Mouse (Mus musculus): ENCODE data around the gene Thap7. TPM values are rescaled to one million over a fixed set of nuclear protein-coding genes. Genes with fewer than 3 reads are reported as not detected.
A peak's percentile ranks its signal among the peaks of the same experiment; 100 is the strongest.

Thap7 gene
- polyA plus RNA-seq, 1 experiment, result 87.3 TPM

GRCm38 (mm10) chr16:17491896-17492561 is 38.9 kb downstream of the Thap7 start:
- no peak for DNase-seq
- WGBS, result 56% methylated on average over 5 of the region's 5 CpGs
- no peak for TF ChIP-seq POLR2A (IDR thresholded peaks at IDR 0.05; ENCODE audit: borderline replicate concordance, extremely low read depth, low read depth, low read length)
- no peak for TF ChIP-seq CTCF (IDR thresholded peaks at IDR 0.05; ENCODE audit: insufficient read depth, low read length)
- H3K4me3 ChIP-seq (replicated peaks; ENCODE audit: extremely low read depth, low read depth, low read length), result no peak overlapping the region
- no peaks in the 10 kb centered on the region for H3K4me1 ChIP-seq (ENCODE audit: control insufficient read depth, insufficient read depth, low read length)

GRCm38 (mm10) chr16:17491154-17491553 is 39.8 kb downstream of the Thap7 start:
- H3K4me1 ChIP-seq (ENCODE audit: control insufficient read depth, insufficient read depth, low read length), result no peaks in the 10 kb centered on the region
- 83% methylated on average over 5 of the region's 5 CpGs for WGBS
- no peak for DNase-seq
- H3K4me3 ChIP-seq (replicated peaks; ENCODE audit: extremely low read depth, low read depth, low read length), result no peak overlapping the region
- no peak for TF ChIP-seq CTCF (IDR thresholded peaks at IDR 0.05; ENCODE audit: insufficient read depth, low read length)
- TF ChIP-seq POLR2A (IDR thresholded peaks at IDR 0.05; ENCODE audit: borderline replicate concordance, extremely low read depth, low read depth, low read length), result no peak

GRCm38 (mm10) chr16:17489469-17490111 is 41.3 kb downstream of the Thap7 start, which contains the start of gene Aifm3:
TSS of gene Aifm3 (plus strand) at chr16:17489611.
- peak within 1 kb of the TSS; percentile 54 for H3K4me3 ChIP-seq (replicated peaks; ENCODE audit: extremely low read depth, low read depth, low read length)
- 4% methylated on average over 40 of the region's 47 CpGs for WGBS
- H3K4me1 ChIP-seq (ENCODE audit: control insufficient read depth, insufficient read depth, low read length), result no peaks in the 10 kb centered on the region
- DNase-seq, result peak; percentile 26
- TF ChIP-seq POLR2A (IDR thresholded peaks at IDR 0.05; ENCODE audit: borderline replicate concordance, extremely low read depth, low read depth, low read length) (no peak), CTCF (IDR thresholded peaks at IDR 0.05; ENCODE audit: insufficient read depth, low read length) (no peak)

GRCm38 (mm10) chr16:17488478-17489468 is 42.2 kb downstream of the Thap7 start:
- no peak for TF ChIP-seq CTCF (IDR thresholded peaks at IDR 0.05; ENCODE audit: insufficient read depth, low read length)
- no peak for TF ChIP-seq POLR2A (IDR thresholded peaks at IDR 0.05; ENCODE audit: borderline replicate concordance, extremely low read depth, low read depth, low read length)
- H3K4me3 ChIP-seq (replicated peaks; ENCODE audit: extremely low read depth, low read depth, low read length), result no peak overlapping the region
- WGBS, result 51% methylated on average over 14 of the region's 14 CpGs
- no peaks in the 10 kb centered on the region for H3K4me1 ChIP-seq (ENCODE audit: control insufficient read depth, insufficient read depth, low read length)
- DNase-seq, result no peak

GRCm38 (mm10) chr16:17486505-17486904 is 44.4 kb downstream of the Thap7 start:
- WGBS, result 14% methylated on average over 3 of the region's 3 CpGs
- Histone ChIP-seq H3K4me3 (replicated peaks; ENCODE audit: extremely low read depth, low read depth, low read length) (no peak overlapping the region), H3K4me1 (ENCODE audit: control insufficient read depth, insufficient read depth, low read length) (no peaks in the 10 kb centered on the region)
- DNase-seq, result no peak
- TF ChIP-seq POLR2A (IDR thresholded peaks at IDR 0.05; ENCODE audit: borderline replicate concordance, extremely low read depth, low read depth, low read length), result no peak
- TF ChIP-seq CTCF (IDR thresholded peaks at IDR 0.05; ENCODE audit: insufficient read depth, low read length), result no peak

GRCm38 (mm10) chr16:17481465-17481864 is 49.5 kb downstream of the Thap7 start:
- no peak for DNase-seq
- Histone ChIP-seq H3K4me1 (ENCODE audit: control insufficient read depth, insufficient read depth, low read length) (peaks cover 9% of the 10 kb centered on the region; the same call in 1 of the 2 replicates), H3K4me3 (replicated peaks; ENCODE audit: extremely low read depth, low read depth, low read length) (no peak overlapping the region)
- WGBS, result 75% methylated on average over 2 of the region's 2 CpGs
- TF ChIP-seq CTCF (IDR thresholded peaks at IDR 0.05; ENCODE audit: insufficient read depth, low read length) (no peak), POLR2A (IDR thresholded peaks at IDR 0.05; ENCODE audit: borderline replicate concordance, extremely low read depth, low read depth, low read length) (no peak)

- 45% methylated on average over 4 of the region's 4 CpGs for WGBS
- DNase-seq, result no peak
- TF ChIP-seq POLR2A (IDR thresholded peaks at IDR 0.05; ENCODE audit: borderline replicate concordance, extremely low read depth, low read depth, low read length), result no peak
- TF ChIP-seq CTCF (IDR thresholded peaks at IDR 0.05; ENCODE audit: insufficient read depth, low read length), result no peak
- Histone ChIP-seq H3K4me3 (replicated peaks; ENCODE audit: extremely low read depth, low read depth, low read length) (no peak overlapping the region), H3K4me1 (ENCODE audit: control insufficient read depth, insufficient read depth, low read length) (peaks cover 9% of the 10 kb centered on the region; the same call in 1 of the 2 replicates)
These were observed 52.5 kb downstream of the Thap7 start for GRCm38 (mm10) chr16:17478331-17478943.

Other genes with a start within 250 kb of the Thap7 start
- 0.93 and 1.7 TPM in 2 replicates for gene Serpind1, start 199.8 kb downstream of the Thap7 start, polyA plus RNA-seq (2012; rRNA removed)
- 4.6 and 7.3 TPM in 2 replicates for gene Snap29, start 125.2 kb downstream of the Thap7 start, polyA plus RNA-seq (2012; rRNA removed)
- gene Pi4ka, start 124.8 kb downstream of the Thap7 start, polyA plus RNA-seq (2012; rRNA removed), result 38.0 and 55.9 TPM in 2 replicates
- gene Crkl, start 79.1 kb downstream of the Thap7 start, polyA plus RNA-seq (2012; rRNA removed), result 56.5 and 63.3 TPM in 2 replicates
- 2.5 and 2.6 TPM in 2 replicates for gene Aifm3, start 41.5 kb downstream of the Thap7 start, polyA plus RNA-seq (2012; rRNA removed)
- 243 and 247 TPM in 2 replicates for gene Lztr1, start 22.4 kb downstream of the Thap7 start, polyA plus RNA-seq (2012; rRNA removed)
- gene Lrrc74b, start 30.1 kb upstream of the Thap7 start, polyA plus RNA-seq (2012; rRNA removed), result 7.3 and 9.5 TPM in 2 replicates
- gene P2rx6, start 30.7 kb upstream of the Thap7 start, polyA plus RNA-seq (2012; rRNA removed), result 10.7 and 12.7 TPM in 2 replicates
- 35.7 and 38.4 TPM in 2 replicates for gene Slc7a4, start 52.1 kb upstream of the Thap7 start, polyA plus RNA-seq (2012; rRNA removed)
- gene Smpd4, start 88.2 kb upstream of the Thap7 start, polyA plus RNA-seq (2012; rRNA removed), result 50.4 and 62.5 TPM in 2 replicates
- gene Ccdc74a, start 115.3 kb upstream of the Thap7 start, polyA plus RNA-seq (2012; rRNA removed), result 4.9 and 7.0 TPM in 2 replicates
- 96.9 and 109 TPM in 2 replicates for gene Med15, start 201.8 kb upstream of the Thap7 start, polyA plus RNA-seq (2012; rRNA removed)
- 39.4 and 42.0 TPM in 2 replicates for gene Klhl22, start 228.5 kb upstream of the Thap7 start, polyA plus RNA-seq (2012; rRNA removed)